Mouse (Mus musculus) lung, postnatal 0 days (tissue): ENCODE results near the gene Gm38100.

Source experiments
- CTCF ChIP-seq: IDR thresholded peaks from 2 replicates; pipeline ENCODE4 v1.5.1; 2016; ENCODE audit warnings: antibody characterized with exemption, mild to moderate bottlenecking
- EP300 ChIP-seq: IDR thresholded peaks from 2 replicates; pipeline ENCODE4 v1.6.1; 2016; ENCODE audit warnings: antibody characterized with exemption, mild to moderate bottlenecking, control low read depth

- TF ChIP-seq EP300 (no peak), CTCF (no peak)
Measured at GRCm38 (mm10) chr1:175870716-175871115, 49.4 kb upstream of the Gm38100 start.
